Mouse (Mus musculus) liver, adult (tissue): ENCODE data around the gene Tmem50b.

Experiments
- GATA4 ChIP-seq: IDR thresholded peaks from 2 replicates; pipeline ENCODE4 v1.6.1; 2014; ENCODE audit warnings: mild to moderate bottlenecking, low read length; ENCODE audit not compliant: insufficient replicate concordance

The Tmem50b gene

DNA sequence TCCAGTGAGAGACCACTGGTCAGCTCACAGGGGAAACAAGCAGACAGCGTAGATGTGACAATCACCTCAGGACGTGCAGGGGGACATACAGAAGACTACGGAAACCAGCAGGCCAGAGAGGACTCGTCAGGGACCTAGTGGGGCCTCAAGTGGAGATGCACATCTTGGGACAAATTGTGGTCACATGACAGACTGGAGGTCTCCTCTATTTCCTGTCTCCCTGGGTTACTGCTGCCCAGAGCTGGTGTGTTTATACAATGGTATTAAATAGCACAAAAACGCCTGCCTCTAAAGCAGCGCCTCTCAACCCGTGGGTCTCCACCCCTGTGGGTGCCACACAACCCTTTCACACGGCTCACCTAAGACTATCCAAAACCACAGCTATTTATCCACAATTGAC, 5.4 kb downstream of the Tmem50b start:
- no peak for TF ChIP-seq GATA4

- no peak for TF ChIP-seq GATA4
Observed at GRCm38 (mm10) chr16:91588703-91589102, 8.9 kb downstream of the Tmem50b start.

GRCm38 (mm10) chr16:91587730-91588453, 9.7 kb downstream of the Tmem50b start:
- TF ChIP-seq GATA4 = no peak

DNA sequence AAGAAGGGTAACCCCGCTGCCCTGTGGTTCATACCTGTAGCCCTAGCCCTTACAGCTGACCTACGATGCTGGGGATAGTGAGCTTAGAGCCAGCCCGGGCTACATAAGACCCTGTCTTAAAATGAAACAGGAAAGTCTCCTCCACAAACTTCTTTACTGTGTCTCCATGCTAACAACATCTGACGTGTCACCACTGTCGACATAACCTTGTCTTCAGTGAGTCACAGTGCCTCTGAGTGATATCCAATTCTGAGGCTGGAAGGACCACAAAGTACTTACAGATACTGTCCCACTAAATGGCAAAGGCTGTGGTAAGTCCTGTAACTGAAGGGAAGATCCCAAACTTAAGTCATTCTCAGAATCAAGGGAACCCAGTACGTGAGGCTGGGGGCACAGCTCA, 11.4 kb downstream of the Tmem50b start:
- TF ChIP-seq GATA4 = no peak

- TF ChIP-seq GATA4 = no peak
Observed at GRCm38 (mm10) chr16:91585617-91586016, 12.0 kb downstream of the Tmem50b start.

DNA sequence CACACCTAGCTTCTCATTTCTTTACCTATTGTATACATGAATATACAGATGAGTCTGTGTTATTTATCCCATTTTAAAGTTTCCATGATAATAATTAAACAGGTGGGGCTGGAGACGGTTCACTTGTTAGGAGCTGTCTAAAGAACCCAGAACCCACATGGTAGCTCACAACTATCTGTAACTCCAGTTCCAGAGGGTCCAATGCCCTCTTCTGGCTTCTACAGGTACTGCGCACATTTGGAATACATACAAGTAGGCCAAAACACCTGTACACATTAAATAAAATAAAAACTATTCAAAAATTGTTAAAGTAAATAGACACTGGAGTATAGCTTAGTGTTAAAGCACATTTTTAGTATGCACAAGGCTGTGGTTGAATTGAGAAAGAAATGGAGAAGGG, 15.3 kb downstream of the Tmem50b start:
- no peak for TF ChIP-seq GATA4

GRCm38 (mm10) chr16:91578980-91579720, 18.4 kb downstream of the Tmem50b start:
- no peak for TF ChIP-seq GATA4

GRCm38 (mm10) chr16:91575151-91575550, 22.4 kb downstream of the Tmem50b start:
- no peak for TF ChIP-seq GATA4

- no peak for TF ChIP-seq GATA4
Observed at GRCm38 (mm10) chr16:91571105-91571504, 26.5 kb downstream of the Tmem50b start.

DNA sequence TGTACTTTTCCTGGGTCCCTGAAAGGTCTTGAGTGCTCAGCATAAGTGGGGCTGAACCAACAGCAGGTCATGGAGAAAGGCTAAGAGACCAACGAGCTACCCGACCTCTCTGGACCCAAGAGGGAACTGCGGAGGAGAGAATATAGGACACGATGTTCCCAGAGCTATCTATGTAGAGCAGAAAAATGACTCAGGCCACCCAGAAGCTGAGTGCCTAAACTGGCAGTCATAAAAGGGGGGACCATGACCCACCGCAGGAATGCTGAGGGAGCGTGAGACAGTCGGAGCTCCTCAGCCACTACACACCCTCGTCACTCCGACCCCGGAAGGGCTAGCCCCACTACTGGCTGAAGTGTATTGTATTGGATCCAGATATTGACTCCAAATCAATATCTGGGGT, 28.6 kb downstream of the Tmem50b start:
- no peak for TF ChIP-seq GATA4

DNA sequence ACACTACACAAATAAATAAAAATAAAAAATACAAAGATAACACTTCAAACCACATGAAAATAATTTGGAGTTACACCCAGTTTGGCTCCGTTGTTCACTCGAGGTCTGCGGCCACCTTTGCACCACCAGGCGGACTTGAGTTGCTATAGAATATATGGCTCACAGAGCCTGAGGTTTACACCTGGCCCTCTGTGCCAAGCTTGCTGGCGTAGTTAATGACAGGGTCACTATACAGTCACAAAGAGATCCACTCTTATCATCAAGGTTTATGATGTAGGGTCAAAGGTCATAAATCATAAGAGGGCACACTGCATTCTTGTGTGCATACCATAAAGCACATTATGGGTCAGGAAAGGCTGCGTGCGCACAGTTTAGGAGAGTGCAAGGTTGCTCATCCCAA, 31.6 kb downstream of the Tmem50b start:
- no peak for TF ChIP-seq GATA4

DNA sequence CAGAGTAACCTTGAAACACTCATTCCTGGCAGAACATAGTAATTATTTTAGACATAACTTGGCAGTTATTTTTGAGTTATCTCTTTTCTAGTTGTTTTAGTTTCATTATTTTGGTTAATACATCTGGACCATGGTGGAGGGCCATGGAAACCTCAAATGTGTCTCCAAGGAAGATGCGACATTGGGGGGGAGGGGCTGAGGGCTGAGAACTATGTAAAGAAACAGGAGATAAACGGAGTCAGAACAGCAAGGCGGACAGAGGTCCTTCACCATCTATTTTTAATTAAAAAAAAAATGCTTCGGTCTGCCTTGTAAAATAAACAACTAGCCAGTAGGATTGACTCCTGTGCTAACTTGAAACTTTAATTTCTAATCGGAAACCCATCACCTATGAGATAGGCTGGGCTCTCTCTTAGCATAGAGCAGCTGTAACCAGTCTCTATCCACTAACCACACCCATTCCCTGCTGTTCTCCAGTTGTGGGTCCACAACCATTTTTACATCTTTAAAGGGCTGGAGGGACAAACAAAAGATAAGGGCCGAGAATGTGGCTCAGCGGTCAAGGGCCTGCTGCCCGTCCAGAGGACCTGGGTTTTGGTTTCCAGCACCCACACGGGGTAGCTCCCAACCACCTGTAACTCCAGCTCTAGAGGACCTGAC, 32.2 kb downstream of the Tmem50b start:
- no peak for TF ChIP-seq GATA4

DNA sequence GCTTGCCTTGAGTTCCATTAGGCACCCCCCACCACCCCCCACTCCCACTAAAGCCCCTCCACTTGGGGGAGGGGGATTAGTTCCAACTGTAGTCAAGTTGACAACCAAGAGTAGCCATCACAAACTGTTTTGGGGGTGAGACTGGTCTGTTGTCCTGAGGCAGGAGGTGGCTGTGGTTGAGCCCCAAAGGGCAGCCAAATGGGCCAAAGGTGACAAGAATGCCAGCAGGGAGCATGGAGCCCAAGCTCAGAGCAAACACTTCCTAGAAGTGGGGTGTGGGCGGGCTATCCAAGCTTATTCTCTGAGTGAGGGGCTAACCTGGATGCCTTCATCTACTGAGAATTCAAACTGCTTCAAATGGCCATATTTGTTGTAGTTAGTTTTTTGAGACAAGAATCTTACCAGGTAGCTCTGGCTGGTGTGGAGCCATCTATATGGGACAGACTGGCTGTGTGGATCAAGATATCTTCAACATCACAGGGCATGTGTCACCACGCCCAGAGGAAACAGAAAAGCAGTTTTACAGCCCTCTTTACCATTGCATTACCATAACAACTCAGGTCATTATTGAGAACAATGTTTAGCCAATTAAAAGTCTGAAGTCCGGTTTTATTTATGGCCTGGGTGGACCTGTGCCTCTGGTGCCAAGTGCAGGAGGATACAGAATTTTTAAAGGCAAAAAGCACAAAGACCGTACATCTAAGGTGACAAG, 32.9 kb downstream of the Tmem50b start:
- no peak for TF ChIP-seq GATA4

- TF ChIP-seq GATA4 = no peak
Observed at GRCm38 (mm10) chr16:91561541-91562457, 35.8 kb downstream of the Tmem50b start.
